Mouse (Mus musculus) hindbrain, embryonic 15.5 days (tissue): ENCODE data around the gene Ltn1. TPM values are rescaled to one million over a fixed set of nuclear protein-coding genes. Genes with fewer than 3 reads are reported as not detected.

Experiments used
- ATAC-seq: fragments of 200-750 bp; cut with Nextera tagmentation; 2 replicates; pipeline ENCODE4 v1.8.0; 2017; ENCODE audit warnings: low read depth, moderate number of reproducible peaks, moderate TSS enrichment; ENCODE audit not compliant: low FRiP score
- H3K27ac ChIP-seq: fragments of 300-500 bp; sonication (generic); replicated peaks from 2 replicates; pipeline ENCODE4 v1.5.1; 2015; ENCODE audit warnings: mild to moderate bottlenecking, inconsistent platforms
- H3K27me3 ChIP-seq: fragments of 300-500 bp; sonication (generic); 2 replicates; pipeline ENCODE4 v1.6.1; 2015; ENCODE audit warnings: control low read depth, inconsistent platforms
- H3K36me3 ChIP-seq: fragments of 300-500 bp; sonication (generic); 2 replicates; pipeline ENCODE4 v1.6.1; 2015; ENCODE audit warnings: control low read depth, inconsistent platforms
- H3K4me1 ChIP-seq: fragments of 300-500 bp; sonication (generic); replicated peaks from 2 replicates; pipeline ENCODE4 v1.6.1; 2015; ENCODE audit warnings: control low read depth, inconsistent platforms
- H3K4me2 ChIP-seq: fragments of 300-500 bp; sonication (generic); 2 replicates; pipeline ENCODE4 v1.6.1; 2015; ENCODE audit warnings: moderate library complexity, mild to moderate bottlenecking, inconsistent platforms
- H3K4me3 ChIP-seq: fragments of 300-500 bp; sonication (generic); 2 replicates; pipeline ENCODE4 v1.5.1; 2015; ENCODE audit warnings: mild to moderate bottlenecking, inconsistent platforms
- H3K9ac ChIP-seq: fragments of 300-500 bp; sonication (generic); 2 replicates; pipeline ENCODE4 v1.6.1; 2015; ENCODE audit warnings: inconsistent platforms
- H3K9me3 ChIP-seq: fragments of 300-500 bp; sonication (generic); 2 replicates; pipeline ENCODE4 v1.6.1; 2016; ENCODE audit warnings: control low read depth, inconsistent platforms
- WGBS: fragments of 180-500 bp; shearing (Covaris S2); methylation state at CpG from one replicate; pipeline ENCODE4 v1.1.7; 2015; 5-methylcytosine and 5-hydroxymethylcytosine counted together
- polyA plus RNA-seq: library from polyadenylated mRNA; unstranded; fragments of >200 nt; fragmentation: Nextera tagmentation; extraction: Ambion mirVana; gene quantifications from 2 replicates; pipeline ENCODE4 v1.2.1, GENCODE M21; 2015

Gene Ltn1
- polyA plus RNA-seq, 1 experiment from 2014 or later = 22.6 TPM

- H3K9ac ChIP-seq = no peak overlapping the region
- no peaks in the 10 kb centered on the region for H3K27me3 ChIP-seq
- no peak overlapping the region for H3K4me3 ChIP-seq
- H3K4me1 ChIP-seq = no peaks in the 10 kb centered on the region
- H3K4me2 ChIP-seq = no peak overlapping the region
- H3K27ac ChIP-seq = no peak overlapping the region
- 95% methylated on average over 2 of the region's 2 CpGs for WGBS
- no peak for ATAC-seq
- H3K9me3 ChIP-seq = no peaks in the 10 kb centered on the region
- peaks cover 74% of the 10 kb centered on the region for H3K36me3 ChIP-seq
Measured at GRCm38 (mm10) chr16:87382996-87383395, 49.4 kb downstream of the Ltn1 start.

GRCm38 (mm10) chr16:87366445-87366844, 66.0 kb downstream of the Ltn1 start:
- WGBS = 95% methylated on average over 6 of the region's 6 CpGs
- Histone ChIP-seq H3K27me3 (no peaks in the 10 kb centered on the region), H3K4me1 (no peaks in the 10 kb centered on the region), H3K9me3 (no peaks in the 10 kb centered on the region), H3K27ac (no peak overlapping the region), H3K36me3 (peaks cover 24% of the 10 kb centered on the region), H3K4me2 (no peak overlapping the region), H3K9ac (no peak overlapping the region), H3K4me3 (no peak overlapping the region)
- no peak for ATAC-seq

GRCm38 (mm10) chr16:87366035-87366434, 66.4 kb downstream of the Ltn1 start:
- WGBS = 76% methylated on average over 10 of the region's 10 CpGs
- ATAC-seq = no peak
- no peaks in the 10 kb centered on the region for H3K4me1 ChIP-seq
- no peak overlapping the region for H3K4me2 ChIP-seq
- H3K9me3 ChIP-seq = no peaks in the 10 kb centered on the region
- H3K4me3 ChIP-seq = no peak overlapping the region
- peaks cover 24% of the 10 kb centered on the region for H3K36me3 ChIP-seq
- H3K27ac ChIP-seq = no peak overlapping the region
- H3K9ac ChIP-seq = no peak overlapping the region
- no peaks in the 10 kb centered on the region for H3K27me3 ChIP-seq

GRCm38 (mm10) chr16:87364231-87364630, 68.2 kb downstream of the Ltn1 start:
- peaks cover 30% of the 10 kb centered on the region for H3K36me3 ChIP-seq

GRCm38 (mm10) chr16:87360096-87360495, 72.3 kb downstream of the Ltn1 start:
- no peak for ATAC-seq
- no peak overlapping the region for H3K4me3 ChIP-seq
- H3K27me3 ChIP-seq = no peaks in the 10 kb centered on the region
- H3K4me2 ChIP-seq = no peak overlapping the region
- H3K9ac ChIP-seq = no peak overlapping the region
- H3K9me3 ChIP-seq = no peaks in the 10 kb centered on the region
- H3K36me3 ChIP-seq = peaks cover 39% of the 10 kb centered on the region
- H3K4me1 ChIP-seq = no peaks in the 10 kb centered on the region
- 89% methylated on average over 6 of the region's 6 CpGs for WGBS
- H3K27ac ChIP-seq = no peak overlapping the region

More at GRCm38 (mm10) chr16:87364231-87364630, 68.2 kb downstream of the Ltn1 start:
- no peaks in the 10 kb centered on the region for H3K9me3 ChIP-seq
- H3K4me3 ChIP-seq = no peak overlapping the region
- ATAC-seq = no peak
- H3K9ac ChIP-seq = no peak overlapping the region
- no peaks in the 10 kb centered on the region for H3K4me1 ChIP-seq
- WGBS = 92% methylated on average over 4 of the region's 4 CpGs
- H3K27ac ChIP-seq = no peak overlapping the region
- no peak overlapping the region for H3K4me2 ChIP-seq
- no peaks in the 10 kb centered on the region for H3K27me3 ChIP-seq

GRCm38 (mm10) chr16:87354748-87355147, 77.7 kb downstream of the Ltn1 start:
- H3K9me3 ChIP-seq = no peaks in the 10 kb centered on the region
- H3K27me3 ChIP-seq = no peaks in the 10 kb centered on the region
- H3K9ac ChIP-seq = peak overlapping the region; percentile 84; the same call in 1 of the 2 replicates
- no peak for ATAC-seq
- H3K36me3 ChIP-seq = peaks cover 18% of the 10 kb centered on the region
- peak overlapping the region; percentile 95 for H3K4me3 ChIP-seq
- H3K4me1 ChIP-seq = 0 out of 2 replicates have a peak, but pooled peaks cover 4% of the 10 kb centered on the region
- peak overlapping the region; percentile 99 for H3K27ac ChIP-seq
- 80% methylated on average over 7 of the region's 7 CpGs for WGBS
- peak overlapping the region; percentile 67 for H3K4me2 ChIP-seq

- Histone ChIP-seq H3K4me1 (0 out of 2 replicates have a peak, but pooled peaks cover 4% of the 10 kb centered on the region), H3K27ac (peak within 1 kb of the TSS; percentile 99), H3K9ac (peak within 1 kb of the TSS; percentile 84), H3K27me3 (no peaks in the 10 kb centered on the region), H3K9me3 (no peaks in the 10 kb centered on the region), H3K36me3 (peaks cover 17% of the 10 kb centered on the region), H3K4me3 (peak within 1 kb of the TSS; percentile 95), H3K4me2 (peak within 1 kb of the TSS; percentile 67)
- peak; percentile 99 for ATAC-seq
- under 1% methylated on average over 48 of the region's 48 CpGs for WGBS
Measured at GRCm38 (mm10) chr16:87354075-87354583, 78.3 kb downstream of the Ltn1 start, which contains the start of gene N6amt1. N6amt1 (plus strand) TSS chr16:87354185.

- no peaks in the 10 kb centered on the region for H3K27me3 ChIP-seq
- peak overlapping the region; percentile 67 for H3K4me2 ChIP-seq
- 0 out of 2 replicates have a peak, but pooled peaks cover 4% of the 10 kb centered on the region for H3K4me1 ChIP-seq
- no peaks in the 10 kb centered on the region for H3K9me3 ChIP-seq
- H3K27ac ChIP-seq = no peak overlapping the region
- H3K4me3 ChIP-seq = peak overlapping the region; percentile 95
- H3K9ac ChIP-seq = no peak overlapping the region
- peaks cover 15% of the 10 kb centered on the region for H3K36me3 ChIP-seq
- no peak for ATAC-seq
- WGBS = 97% methylated on average over 1 of the region's 1 CpGs
Measured at GRCm38 (mm10) chr16:87353605-87354004, 78.8 kb downstream of the Ltn1 start.

- no peak for ATAC-seq
- H3K9me3 ChIP-seq = no peaks in the 10 kb centered on the region
- 70% methylated on average over 5 of the region's 5 CpGs for WGBS
- no peaks in the 10 kb centered on the region for H3K27me3 ChIP-seq
- no peak overlapping the region for H3K4me2 ChIP-seq
- H3K4me1 ChIP-seq = 0 out of 2 replicates have a peak, but pooled peaks cover 4% of the 10 kb centered on the region
- H3K36me3 ChIP-seq = peaks cover 4% of the 10 kb centered on the region; the same call in 1 of the 2 replicates
- H3K27ac ChIP-seq = no peak overlapping the region
- no peak overlapping the region for H3K9ac ChIP-seq
- H3K4me3 ChIP-seq = no peak overlapping the region
Measured at GRCm38 (mm10) chr16:87351386-87352105, 80.9 kb downstream of the Ltn1 start.

GRCm38 (mm10) chr16:87348133-87348532, 84.3 kb downstream of the Ltn1 start:
- ATAC-seq = no peak
- H3K4me3 ChIP-seq = no peak overlapping the region
- no peak overlapping the region for H3K27ac ChIP-seq
- H3K4me1 ChIP-seq = no peaks in the 10 kb centered on the region
- H3K4me2 ChIP-seq = no peak overlapping the region
- no peaks in the 10 kb centered on the region for H3K27me3 ChIP-seq
- 99% methylated on average over 2 of the region's 2 CpGs for WGBS
- H3K9me3 ChIP-seq = no peaks in the 10 kb centered on the region
- no peaks in the 10 kb centered on the region for H3K36me3 ChIP-seq
- no peak overlapping the region for H3K9ac ChIP-seq

- no peak overlapping the region for H3K9ac ChIP-seq
- no peaks in the 10 kb centered on the region for H3K27me3 ChIP-seq
- no peak overlapping the region for H3K27ac ChIP-seq
- no peak for ATAC-seq
- no peaks in the 10 kb centered on the region for H3K36me3 ChIP-seq
- no peaks in the 10 kb centered on the region for H3K9me3 ChIP-seq
- 83% methylated on average over 6 of the region's 6 CpGs for WGBS
- no peak overlapping the region for H3K4me2 ChIP-seq
- H3K4me3 ChIP-seq = no peak overlapping the region
- no peaks in the 10 kb centered on the region for H3K4me1 ChIP-seq
Measured at GRCm38 (mm10) chr16:87341043-87341572, 91.3 kb downstream of the Ltn1 start.

- H3K27ac ChIP-seq = no peak overlapping the region
- H3K9me3 ChIP-seq = no peaks in the 10 kb centered on the region
- ATAC-seq = no peak
- no peak overlapping the region for H3K4me3 ChIP-seq
- WGBS = 97% methylated on average over 3 of the region's 3 CpGs
- no peak overlapping the region for H3K4me2 ChIP-seq
- H3K4me1 ChIP-seq = no peaks in the 10 kb centered on the region
- no peak overlapping the region for H3K9ac ChIP-seq
- H3K27me3 ChIP-seq = no peaks in the 10 kb centered on the region
- no peaks in the 10 kb centered on the region for H3K36me3 ChIP-seq
Measured at GRCm38 (mm10) chr16:87334756-87335155, 97.7 kb downstream of the Ltn1 start.
